Comparison of ENCODE assay signal across 8 mouse cellular contexts in the genomic region with DNA sequence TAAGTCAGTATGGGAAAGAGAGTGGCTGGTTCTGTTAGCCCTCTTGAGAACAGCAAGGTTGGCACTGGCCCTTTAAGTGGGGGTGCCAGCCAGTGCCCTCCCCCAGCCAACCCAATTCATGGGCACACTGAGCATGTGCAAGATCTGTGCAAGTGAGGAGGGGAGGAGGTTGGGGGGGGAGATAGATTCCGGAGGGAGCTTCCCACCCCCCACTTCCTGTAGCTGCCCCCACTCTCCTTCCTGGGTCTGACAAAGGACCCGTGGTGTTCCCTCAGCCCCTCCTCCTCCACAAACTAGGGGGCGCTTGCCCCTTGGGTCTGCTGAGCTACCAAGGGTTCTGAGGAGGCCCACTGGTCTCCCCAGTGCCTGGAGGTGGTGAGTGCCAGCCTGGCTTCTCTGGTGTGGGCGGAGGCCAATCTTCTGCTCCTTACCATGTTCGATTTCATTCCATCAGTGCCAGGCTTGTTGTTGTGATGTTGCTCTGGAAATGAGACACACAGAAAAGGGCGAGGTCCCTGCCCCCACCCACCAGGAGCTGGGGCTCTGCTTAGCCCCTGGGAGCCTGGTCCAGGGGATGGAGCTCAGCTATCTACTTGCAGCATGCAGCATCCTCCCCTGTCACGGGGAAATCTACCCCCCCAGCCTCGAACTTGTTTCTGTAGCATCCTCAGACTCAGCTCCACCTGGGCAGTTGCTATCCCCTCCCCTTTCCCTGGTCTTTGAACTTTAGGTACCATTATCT. TPM values are rescaled to one million over a fixed set of nuclear protein-coding genes. Genes with fewer than 3 reads are reported as not detected.
DNase-seq lines count a peak whose midpoint lies in the region; ATAC-seq and TF ChIP-seq lines count a peak whose summit lies in the region.

No protein-coding gene starts in this region.

- ATAC-seq in frontal cortex, adult (ENCODE audit: low TSS enrichment), result peak; percentile 89
- ATAC-seq in hindbrain, postnatal 0 days, result peak; percentile 94

- H3K9me3 ChIP-seq in hindbrain, postnatal 0 days (ENCODE audit: low read length), result no peaks in the 10 kb centered on the region

- peak; percentile 59 for TF ChIP-seq CTCF in hindbrain, postnatal 0 days (IDR thresholded peaks at IDR 0.05; ENCODE audit: low read depth)

- WGBS in hindbrain, postnatal 0 days, result 21% methylated on average over 8 of the region's 8 CpGs

- H3K9ac ChIP-seq in hindbrain, postnatal 0 days (replicated peaks; ENCODE audit: low read length), result peak overlapping the region; percentile 51

- peak overlapping the region; percentile 30 for H3K4me3 ChIP-seq in hindbrain, postnatal 0 days (ENCODE audit: low read length)

- peak overlapping the region; percentile 54 for H3K4me2 ChIP-seq in hindbrain, postnatal 0 days (ENCODE audit: low read depth, low read length)

- H3K27me3 ChIP-seq in hindbrain, postnatal 0 days (ENCODE audit: insufficient read depth, low read length), result no peaks in the 10 kb centered on the region

- peaks cover 13% of the 10 kb centered on the region for H3K4me1 ChIP-seq in hindbrain, postnatal 0 days (ENCODE audit: insufficient read depth, low read length)

- H3K36me3 ChIP-seq in hindbrain, postnatal 0 days (ENCODE audit: insufficient read depth, low read length), result peaks cover 12% of the 10 kb centered on the region; the same call in 1 of the 2 replicates

- peak; percentile 84 to 92 for DNase-seq in adrenal gland, adult (ENCODE audit: inconsistent age in 2 of 2, low spot score in 1 of 2)
- DNase-seq in adrenal gland, adult 8-10 months, result no peak
- peak; percentile 86 for DNase-seq in cerebellum, adult 8-10 months
- DNase-seq in hindbrain, postnatal 0 days (ENCODE audit: low spot score), result peak; percentile 94
- DNase-seq in left cerebral cortex, adult 11 months (ENCODE audit: low spot score), result peak; percentile 89
- peak; percentile 93 for DNase-seq in lung, postnatal 10 days
- peak; percentile 86 to 89 for DNase-seq in right cerebral cortex, adult 2 months (ENCODE audit: low spot score in 2 of 2)

- H3K27ac ChIP-seq in hindbrain, postnatal 0 days, result peak overlapping the region; percentile 92

RNA-seq across cellular contexts. Expression of gene Hexim2, which starts 10.4 kb away (rescaled TPM):
- total RNA-seq in adrenal gland, adult 8-10 months (2022), result 1 to 10 TPM; 6.1 to 9.3 (median 8.6) TPM
- total RNA-seq in hindbrain, postnatal 0 days (2014; rRNA removed), result 28.9 and 40.4 TPM in 2 replicates
- 30.2 and 30.7 TPM in 2 replicates for polyA plus RNA-seq in hindbrain, postnatal 0 days (2015; fragmentation: Nextera tagmentation; extraction: Ambion mirVana)

RNA-seq across cellular contexts. Expression of gene Hexim1, which starts 26.6 kb away (rescaled TPM):
- 10 to 100 TPM; 75.2 to 90.2 (median 86.0) TPM for total RNA-seq in adrenal gland, adult 8-10 months (2022)
- total RNA-seq in hindbrain, postnatal 0 days (2014; rRNA removed), result 15.1 and 15.8 TPM in 2 replicates
- 4.4 and 5.1 TPM in 2 replicates for polyA plus RNA-seq in hindbrain, postnatal 0 days (2015; fragmentation: Nextera tagmentation; extraction: Ambion mirVana)

RNA-seq across cellular contexts. Expression of gene Fmnl1, which starts 28.3 kb away (rescaled TPM):
- total RNA-seq in adrenal gland, adult 8-10 months (2022), result 10 to 100 TPM; 29.3 to 40.6 (median 30.6) TPM
- total RNA-seq in hindbrain, postnatal 0 days (2014; rRNA removed), result 12.8 and 15.5 TPM in 2 replicates
- 6.4 and 6.9 TPM in 2 replicates for polyA plus RNA-seq in hindbrain, postnatal 0 days (2015; fragmentation: Nextera tagmentation; extraction: Ambion mirVana)

RNA-seq across cellular contexts. Expression of gene Acbd4, which starts 41.1 kb away (rescaled TPM):
- 100 to 1,000 TPM; 114 to 181 (median 146) TPM for total RNA-seq in adrenal gland, adult 8-10 months (2022)
- total RNA-seq in hindbrain, postnatal 0 days (2014; rRNA removed), result 13.2 and 19.0 TPM in 2 replicates
- 18.5 and 20.8 TPM in 2 replicates for polyA plus RNA-seq in hindbrain, postnatal 0 days (2015; fragmentation: Nextera tagmentation; extraction: Ambion mirVana)

RNA-seq across cellular contexts. Expression of gene Plcd3, which starts 41.2 kb away (rescaled TPM):
- 10 to 100 TPM; 10.0 to 18.9 (median 13.6) TPM for total RNA-seq in adrenal gland, adult 8-10 months (2022)
- total RNA-seq in hindbrain, postnatal 0 days (2014; rRNA removed), result 9.4 and 13.8 TPM in 2 replicates
- polyA plus RNA-seq in hindbrain, postnatal 0 days (2015; fragmentation: Nextera tagmentation; extraction: Ambion mirVana), result 3.9 and 4.8 TPM in 2 replicates
